Mouse (Mus musculus) layer of hippocampus, adult 18-20 months (tissue): ENCODE data around the gene Pidd1. TPM values are rescaled to one million over a fixed set of nuclear protein-coding genes. Genes with fewer than 3 reads are reported as not detected.

Source experiments
- DNase-seq, 2 experiments: peaks; one replicate each; pipeline ENCODE4 v3.0.0; 2022; ENCODE audit warnings: low spot score in 2 of 2
- long read RNA-seq: library from polyadenylated mRNA; stranded (forward); transcript quantifications from one replicate; pipeline ENCODE4 v2.0.0, GENCODE M21; 2021
- total RNA-seq, 2 experiments: library from RNA; stranded (reverse); gene quantifications; 2 replicates each; pipeline ENCODE4 v1.2.3; 2021

Pidd1 gene
- 1 to 10 TPM in 1 of 2 experiments, under 1 TPM in 1; 0.69 to 1.1 TPM for total RNA-seq
- long read RNA-seq: 0 reads

- no peak for DNase-seq
Measured at GRCm38 (mm10) chr7:141443828-141444237, at the start of gene Pidd1. Pidd1 (minus strand) TSS chr7:141444025.

DNA sequence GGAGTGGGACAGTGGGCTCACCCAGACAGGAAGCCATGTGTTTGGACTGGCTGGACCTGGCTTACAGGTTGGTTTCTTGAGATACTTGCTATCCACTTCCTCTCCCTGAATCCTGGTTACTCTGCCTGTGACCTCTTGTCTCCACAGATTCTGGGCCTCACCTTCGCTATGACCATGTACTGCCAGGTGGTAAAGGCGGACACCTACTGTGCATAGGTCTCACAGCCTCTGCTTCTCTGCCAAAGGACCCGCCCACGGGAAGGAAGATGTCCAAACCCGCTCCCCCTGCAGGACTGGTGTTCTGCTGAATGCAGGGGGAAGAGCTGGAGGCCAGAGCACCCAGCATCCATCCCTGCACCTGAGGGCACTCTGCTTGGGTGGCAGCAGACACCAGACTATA is 48.9 kb upstream of the Pidd1 start:
- DNase-seq: no peak

DNA sequence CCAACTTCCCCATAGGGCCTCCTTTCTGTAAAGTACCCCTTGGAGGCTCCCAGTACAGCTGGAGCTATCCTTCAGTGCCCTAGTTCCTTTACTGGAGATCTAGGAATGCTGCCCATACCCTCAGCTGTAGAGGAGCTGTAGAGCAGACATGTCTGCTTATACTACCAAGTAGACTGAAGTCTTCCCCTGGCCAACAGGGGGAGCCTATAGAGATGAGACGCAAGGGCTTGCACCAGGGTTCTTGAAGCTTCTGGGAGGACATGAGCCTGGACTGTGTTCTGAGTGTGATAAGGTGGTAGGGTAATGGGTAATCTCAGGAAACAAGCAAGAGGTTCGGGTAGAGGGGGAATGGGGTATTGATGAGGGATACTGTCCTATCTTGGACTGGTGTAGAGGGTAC is 47.3 kb upstream of the Pidd1 start:
- no peak for DNase-seq

GRCm38 (mm10) chr7:141487141-141487540 is 43.3 kb upstream of the Pidd1 start:
- no peak for DNase-seq

DNA sequence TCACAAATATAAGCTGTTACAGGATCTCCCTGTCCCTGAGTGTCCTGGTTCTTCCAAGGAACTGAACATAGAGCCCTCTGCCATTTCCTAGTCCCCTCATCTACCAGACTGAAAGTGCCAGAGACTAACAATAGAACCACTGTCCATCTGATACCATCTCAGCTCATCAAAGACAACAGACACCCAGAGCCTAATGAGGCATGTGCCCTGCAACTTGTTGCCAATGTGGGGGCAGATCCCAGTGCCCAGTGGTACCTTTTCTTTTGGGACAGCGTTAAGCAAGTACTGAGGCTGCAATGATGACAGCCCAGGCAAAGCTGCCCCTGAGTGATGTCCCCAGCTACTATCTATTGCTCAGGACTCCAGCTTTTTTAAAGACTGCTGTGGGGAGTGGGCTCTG is 42.4 kb upstream of the Pidd1 start:
- no peak for DNase-seq

DNA sequence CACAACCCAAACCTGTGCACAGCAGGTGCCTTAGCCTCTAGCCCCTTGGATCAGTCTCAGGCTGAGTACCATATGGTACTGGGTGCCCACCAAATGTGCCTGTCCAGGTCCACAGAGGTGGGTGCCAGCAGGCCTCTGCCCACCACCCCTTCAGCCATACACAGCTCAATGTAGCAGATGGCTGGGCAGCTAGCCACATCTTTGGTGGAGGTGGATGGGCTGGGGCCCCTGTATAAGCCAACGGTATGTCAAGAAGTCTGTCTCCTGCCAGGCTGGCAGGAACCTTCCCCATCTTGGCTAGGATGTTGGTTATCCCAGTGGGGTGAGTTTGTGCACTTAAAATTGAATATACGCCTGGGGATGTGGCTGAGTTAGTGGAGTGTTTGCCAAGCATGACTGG is 41.8 kb upstream of the Pidd1 start:
- no peak for DNase-seq

- no peak for DNase-seq
Measured at GRCm38 (mm10) chr7:141485186-141485585, 41.4 kb upstream of the Pidd1 start.

GRCm38 (mm10) chr7:141484186-141485120 is 40.6 kb upstream of the Pidd1 start:
- DNase-seq: no peak

DNA sequence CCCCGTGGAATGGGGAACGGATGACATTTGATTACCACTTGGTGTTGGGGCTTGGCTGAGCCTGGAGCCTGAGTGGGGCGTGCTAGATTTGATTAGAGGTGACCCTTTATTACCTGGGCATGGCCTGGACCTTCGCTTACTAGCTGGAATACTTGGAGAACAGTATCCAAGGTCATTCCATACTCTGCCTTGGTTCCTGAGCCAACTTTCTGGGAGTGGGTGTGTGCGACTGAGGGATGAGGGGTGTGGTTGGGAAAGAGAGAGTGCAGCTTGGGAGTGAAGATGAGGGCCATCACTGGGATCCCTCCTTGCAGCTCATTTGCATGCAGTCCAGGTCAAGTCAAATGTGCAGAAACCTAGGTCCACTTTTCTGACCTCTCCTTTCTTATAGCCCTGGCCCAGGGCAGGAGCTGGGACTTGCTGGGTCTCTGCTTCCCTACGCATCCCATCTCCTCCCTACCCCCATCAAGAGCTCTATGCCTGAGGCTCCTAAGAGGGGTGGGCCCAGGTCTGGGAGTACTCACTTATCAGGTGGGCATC is 39.4 kb upstream of the Pidd1 start:
- DNase-seq: no peak

DNA sequence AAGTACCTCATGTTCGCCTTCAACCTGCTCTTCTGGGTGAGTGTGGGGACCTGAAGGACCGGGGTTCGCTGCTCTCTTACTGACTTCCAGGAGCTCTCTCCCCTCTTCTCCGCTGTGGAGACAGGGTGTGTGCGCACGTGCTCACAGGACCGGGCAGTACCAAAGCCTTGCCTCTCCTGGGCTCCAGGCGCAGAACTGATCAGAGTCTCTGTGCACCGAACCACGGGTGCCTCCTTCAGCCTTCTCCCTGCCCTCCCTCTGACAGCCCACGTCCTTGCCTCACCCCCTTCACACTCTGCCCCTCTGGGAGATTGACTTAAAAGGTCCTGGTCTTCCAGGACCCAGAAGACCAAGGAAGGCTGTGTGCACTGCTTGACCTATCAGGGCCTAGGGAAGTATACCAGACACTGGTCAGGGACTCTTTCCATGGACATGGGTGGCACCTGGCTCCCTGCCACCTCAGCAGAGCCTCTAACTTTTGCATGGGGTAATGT is 38.8 kb upstream of the Pidd1 start:
- no peak for DNase-seq

DNA sequence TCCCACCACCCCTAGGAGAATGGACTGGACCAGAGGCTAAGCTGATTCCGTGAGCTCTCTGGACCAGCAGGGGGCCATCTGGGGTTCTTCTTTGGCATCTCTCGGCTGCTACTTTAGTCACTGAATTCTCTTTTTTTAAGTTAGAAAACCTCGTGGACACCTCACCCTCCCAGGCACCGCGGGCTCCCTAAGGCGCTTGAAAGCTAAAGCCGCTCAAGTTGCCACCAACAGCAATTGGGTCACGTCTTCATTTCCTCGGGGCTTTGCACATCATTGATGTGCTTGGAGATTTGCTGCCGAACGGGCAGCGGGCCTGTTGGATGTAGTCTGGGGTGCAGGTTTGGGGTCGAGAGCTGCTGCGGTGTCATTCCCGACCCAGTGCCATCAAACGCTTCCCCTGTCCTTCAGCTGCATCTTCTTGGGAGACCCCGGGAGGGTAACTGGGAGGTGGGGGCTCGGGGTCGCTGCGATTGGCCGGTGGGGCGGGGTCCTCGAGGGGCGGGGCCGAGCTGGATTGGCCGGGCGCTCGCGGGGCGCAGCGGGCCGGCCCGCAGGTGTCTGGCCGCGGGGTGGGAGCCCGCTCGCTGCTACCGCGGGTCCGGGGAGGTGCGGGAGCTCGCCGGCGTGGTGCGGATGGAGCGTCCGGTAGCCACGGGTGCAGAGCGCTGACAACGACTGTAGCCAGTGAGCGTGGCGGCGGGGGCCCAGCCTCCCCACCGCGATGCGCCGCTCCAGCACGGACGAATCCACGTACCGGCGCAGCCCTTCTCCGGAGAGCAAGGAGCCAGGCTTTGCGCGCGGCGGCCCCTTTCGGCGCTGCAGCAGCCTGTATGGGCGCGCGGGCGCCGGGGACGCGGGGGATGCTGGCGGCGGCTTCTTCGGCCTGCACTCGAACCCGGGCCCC is 37.9 kb upstream of the Pidd1 start:
- peak in 1 of 2 experiments; percentile 63 for DNase-seq

GRCm38 (mm10) chr7:141480842-141481497 is 37.1 kb upstream of the Pidd1 start:
- DNase-seq: peak; percentile 65 to 85

DNA sequence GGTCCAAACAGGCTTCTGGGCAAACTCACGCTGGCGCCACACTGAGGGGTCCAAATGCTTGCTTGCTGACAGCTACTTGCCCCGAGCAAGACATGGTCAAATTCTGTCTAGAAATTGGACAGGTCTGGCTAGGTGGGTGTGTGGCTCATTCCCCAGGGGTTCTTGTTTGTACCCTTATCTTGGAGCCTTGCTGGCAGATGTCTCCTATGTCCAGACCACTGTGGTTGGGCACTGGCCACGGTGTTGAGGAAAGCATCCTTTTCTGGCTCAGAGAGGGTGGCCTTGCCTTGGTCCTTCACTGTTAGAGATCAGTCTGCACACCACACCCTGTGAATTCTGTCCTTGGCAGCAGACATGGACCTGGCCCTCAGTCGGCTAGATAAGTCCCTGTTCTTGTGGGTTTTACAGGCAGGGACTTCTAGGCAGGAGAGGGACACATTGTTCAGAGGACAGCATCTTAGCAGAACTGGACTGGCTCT is 34.5 kb upstream of the Pidd1 start:
- no peak for DNase-seq

DNA sequence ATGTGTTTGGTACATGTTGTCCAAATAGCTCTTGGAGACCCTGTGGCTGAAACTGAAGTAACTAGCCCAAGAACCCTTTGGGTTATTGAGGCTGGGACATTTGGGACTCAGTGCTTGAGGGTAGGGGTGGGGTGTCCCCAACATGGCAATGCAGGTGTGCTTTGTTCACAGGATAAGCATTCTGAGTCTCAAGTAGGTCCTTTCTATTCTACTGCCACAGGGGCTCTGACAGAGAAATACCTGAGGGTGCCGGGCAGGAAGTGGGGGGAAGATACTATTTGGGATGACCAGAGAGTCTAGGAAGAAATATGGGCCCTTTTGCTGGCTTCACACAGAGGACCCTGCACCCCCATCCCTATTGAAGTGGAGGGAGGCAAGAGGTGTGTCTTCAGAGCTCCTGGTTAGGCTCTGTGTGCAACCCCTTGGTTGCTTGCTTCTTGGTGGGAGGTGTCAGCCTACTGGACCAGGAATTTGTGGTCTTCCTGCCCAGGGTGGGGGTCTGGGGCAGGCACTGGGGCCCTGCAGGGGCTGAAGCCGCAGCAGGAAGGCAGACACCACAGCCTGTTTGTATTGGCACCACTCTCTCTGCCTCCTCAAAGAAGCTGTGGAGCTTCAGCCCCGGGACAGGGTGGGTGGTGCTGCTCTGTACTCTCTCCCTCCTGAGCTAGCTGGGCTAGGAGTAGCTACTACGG is 33.9 kb upstream of the Pidd1 start:
- no peak for DNase-seq

DNA sequence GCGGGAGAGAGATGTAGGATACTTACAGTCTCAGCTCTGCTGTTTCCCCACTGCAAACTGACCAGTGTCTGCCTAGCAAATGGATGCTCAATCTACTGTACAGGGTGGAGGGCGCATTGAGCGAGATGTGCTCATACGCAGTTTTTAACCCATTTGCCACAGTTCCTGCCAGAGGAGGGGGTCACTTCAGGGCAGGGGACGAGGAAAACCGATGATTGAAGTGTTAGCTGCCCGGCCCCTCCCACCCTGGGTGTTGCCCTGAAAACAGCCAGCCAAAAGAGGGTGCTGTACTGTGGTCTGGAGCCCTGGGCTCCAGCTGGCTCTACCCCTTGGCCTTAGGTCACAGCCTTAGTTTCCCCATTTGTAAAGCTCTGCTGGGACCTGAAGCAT is 33.2 kb upstream of the Pidd1 start:
- DNase-seq: no peak

- DNase-seq: no peak
Measured at GRCm38 (mm10) chr7:141476226-141476980, 32.6 kb upstream of the Pidd1 start.

- no peak for DNase-seq
Measured at GRCm38 (mm10) chr7:141475805-141476158, 32.0 kb upstream of the Pidd1 start.

DNA sequence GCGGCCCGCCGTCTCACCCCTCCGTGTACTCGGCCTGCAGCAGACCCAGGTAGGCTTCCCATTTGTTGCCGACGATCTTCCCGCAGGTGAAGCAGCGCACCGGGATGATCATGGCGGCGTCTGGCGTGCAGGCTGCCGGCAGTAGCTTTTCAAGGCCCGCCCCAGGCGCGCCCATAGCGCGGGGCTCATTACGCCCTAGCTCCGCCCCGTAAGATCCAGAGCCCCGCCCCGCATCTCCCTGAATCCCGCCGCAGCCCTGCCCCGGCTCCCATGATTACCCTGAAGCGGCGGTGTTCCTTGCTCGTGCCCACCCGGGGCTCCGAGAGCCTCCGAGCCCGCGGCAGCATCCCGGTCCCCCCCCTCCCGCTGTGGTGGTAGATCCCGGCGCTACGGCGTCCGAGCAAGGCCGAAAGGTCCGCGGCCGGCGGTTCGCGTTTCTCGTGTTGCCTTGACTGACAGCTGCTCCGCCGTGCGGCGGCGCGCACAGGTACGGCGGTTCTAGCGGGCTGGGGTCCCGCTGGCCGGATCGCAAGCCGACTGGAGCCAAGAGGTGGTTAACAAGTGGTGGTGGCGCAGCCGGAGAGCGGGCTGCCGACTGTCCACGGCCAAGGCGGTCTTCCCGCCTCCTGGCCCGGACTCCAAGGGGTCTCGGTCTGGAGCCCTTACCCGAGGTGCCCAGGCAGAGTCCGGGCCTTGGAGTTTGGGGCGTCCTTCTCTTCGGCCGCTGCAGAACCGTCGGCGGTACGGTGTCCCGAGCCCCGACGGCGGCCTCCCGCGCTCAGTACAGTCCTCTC is 31.4 kb upstream of the Pidd1 start, which contains the start of the genes Polr2l and Tspan4:
Gene Polr2l (minus strand): TSS at position 122 of the 794 bp plus-strand sequence.
Gene Tspan4 (plus strand): TSS at position 230 of the 794 bp plus-strand sequence.
- DNase-seq: peak; percentile 79 to 89
